Mouse (Mus musculus) heart, postnatal 4 days (tissue): Measurements from ENCODE around the gene Hpn. TPM values are rescaled to one million over a fixed set of nuclear protein-coding genes. Genes with fewer than 3 reads are reported as not detected.

ENCODE experiments used
- DNase-seq: peaks from one replicate; pipeline ENCODE4 v3.0.0; 2021
- total RNA-seq, 2 experiments: library from RNA; stranded (reverse); gene quantifications; 2 replicates each; pipeline ENCODE4 v1.2.3; 2021

The Hpn gene
- total RNA-seq, 2 experiments from 2014 or later: 2.2 to 2.6 TPM

- DNase-seq: no peak
Measured at GRCm38 (mm10) chr7:31080611-31081010, 34.5 kb downstream of the Hpn start.

- DNase-seq: no peak
Measured at GRCm38 (mm10) chr7:31079670-31080069, 35.4 kb downstream of the Hpn start.

- DNase-seq: peak; percentile 62
Measured at GRCm38 (mm10) chr7:31077885-31078445, 37.1 kb downstream of the Hpn start.

- DNase-seq: no peak
Measured at GRCm38 (mm10) chr7:31077470-31077869, 37.6 kb downstream of the Hpn start.

- no peak for DNase-seq
Measured at GRCm38 (mm10) chr7:31076492-31076891, 38.6 kb downstream of the Hpn start, which contains the start of gene Fxyd3. Gene Fxyd3, minus strand, starts transcription at chr7:31076704.

GRCm38 (mm10) chr7:31074713-31075069, 40.4 kb downstream of the Hpn start:
- DNase-seq: no peak

GRCm38 (mm10) chr7:31074061-31074712, 40.9 kb downstream of the Hpn start:
- DNase-seq: no peak

- DNase-seq: no peak
Measured at GRCm38 (mm10) chr7:31073546-31073945, 41.5 kb downstream of the Hpn start.

GRCm38 (mm10) chr7:31072326-31072725, 42.8 kb downstream of the Hpn start:
- DNase-seq: no peak

GRCm38 (mm10) chr7:31070324-31070723, 44.8 kb downstream of the Hpn start:
- no peak for DNase-seq

GRCm38 (mm10) chr7:31069491-31069890, 45.6 kb downstream of the Hpn start:
- no peak for DNase-seq

- peak; percentile 57 for DNase-seq
Measured at GRCm38 (mm10) chr7:31067836-31068235, 47.3 kb downstream of the Hpn start.

- DNase-seq: no peak
Measured at GRCm38 (mm10) chr7:31063074-31063560, 52.0 kb downstream of the Hpn start.

- no peak for DNase-seq
Measured at GRCm38 (mm10) chr7:31060621-31061010, 54.5 kb downstream of the Hpn start.

GRCm38 (mm10) chr7:31059919-31060620, 55.0 kb downstream of the Hpn start:
- no peak for DNase-seq

GRCm38 (mm10) chr7:31059108-31059507, 56.0 kb downstream of the Hpn start, which contains the start of gene Lgi4:
Gene Lgi4, plus strand, starts transcription at chr7:31059342.
- peak; percentile 95 for DNase-seq

GRCm38 (mm10) chr7:31058211-31058610, 56.9 kb downstream of the Hpn start:
- no peak for DNase-seq

- DNase-seq: no peak
Measured at GRCm38 (mm10) chr7:31057730-31058129, 57.4 kb downstream of the Hpn start.

- no peak for DNase-seq
Measured at GRCm38 (mm10) chr7:31057071-31057470, 58.0 kb downstream of the Hpn start, which contains the start of gene Fxyd1. Gene Fxyd1, minus strand, starts transcription at chr7:31057199.

- no peak for DNase-seq
Measured at GRCm38 (mm10) chr7:31056448-31056847, 58.6 kb downstream of the Hpn start.

GRCm38 (mm10) chr7:31055883-31056282, 59.2 kb downstream of the Hpn start:
- DNase-seq: no peak

GRCm38 (mm10) chr7:31055354-31055824, 59.7 kb downstream of the Hpn start:
- peak; percentile 93 for DNase-seq

- peak; percentile 78 for DNase-seq
Measured at GRCm38 (mm10) chr7:31054661-31055320, 60.3 kb downstream of the Hpn start.
